In the genomic region with DNA sequence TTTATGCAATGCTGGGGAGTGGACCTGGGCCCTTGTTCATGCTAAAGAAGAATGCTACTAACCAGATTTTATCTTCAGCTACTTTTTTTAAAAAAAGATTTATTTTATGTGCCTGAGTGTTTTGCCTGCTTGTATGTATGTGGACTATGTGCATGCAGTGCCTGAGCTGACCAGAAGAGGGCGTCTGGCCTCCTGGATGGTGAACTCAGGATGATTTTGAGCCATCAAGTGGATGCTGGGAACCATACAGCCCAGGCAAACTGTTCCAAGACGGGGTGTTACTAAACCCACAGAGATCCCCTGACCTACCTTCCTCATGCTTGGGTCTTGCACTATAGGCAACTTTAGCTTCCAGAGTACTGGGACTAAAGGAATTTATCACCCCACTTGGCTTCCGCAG, we compare ENCODE assay signal across 12 mouse cellular contexts. TPM values are rescaled to one million over a fixed set of nuclear protein-coding genes. Genes with fewer than 3 reads are reported as not detected.
A peak's percentile ranks its signal among the peaks of the same experiment; 100 is the strongest.
DNase-seq lines count a peak whose midpoint lies in the region; ATAC-seq and TF ChIP-seq lines count a peak whose summit lies in the region.
"Had no signal": no experiment of that assay in that cellular context is flagged by ENCODE, and none has a peak within 500 bp of the region (broad histone marks: within the 10 kb centered on the region; RNA-seq: fewer than 3 reads in every experiment).

No protein-coding gene starts in this region.

- peak; percentile 50 to 64 for DNase-seq in kidney, postnatal 4 days
- peak; percentile 88 for DNase-seq in ZHBTc4 (ENCODE audit: low read depth, low spot score)
- DNase-seq in forebrain, embryonic 10.5 days (ENCODE audit: extremely low spot score, low spot score): no peak
- no peak for DNase-seq in urinary bladder, postnatal 14 days (ENCODE audit: low spot score)
- DNase-seq in layer of hippocampus, adult 9-10 months (ENCODE audit: low spot score): no peak
- DNase-seq: adrenal gland, adult 2 months had no signal

- H3K4me3 ChIP-seq in kidney, embryonic 14.5 days (ENCODE audit: low read length): no peak overlapping the region
- H3K4me3 ChIP-seq in E14TG2a.4 (replicated peaks; ENCODE audit: low read length): no peak overlapping the region
- no peak overlapping the region for H3K4me3 ChIP-seq in forebrain, embryonic 10.5 days
- H3K4me3 ChIP-seq: hindbrain, embryonic 15.5 days had no signal

- H3K9ac ChIP-seq in kidney, embryonic 14.5 days (ENCODE audit: low read depth, low read length): no peak overlapping the region
- H3K9ac ChIP-seq: hindbrain, embryonic 15.5 days had no signal

- no peaks in the 10 kb centered on the region for H3K27me3 ChIP-seq in kidney, embryonic 14.5 days (ENCODE audit: control insufficient read depth, insufficient read depth, low read length)
- H3K27me3 ChIP-seq in E14TG2a.4 (ENCODE audit: insufficient read depth, low read length): 0 out of 2 replicates have a peak, but pooled peaks cover 2% of the 10 kb centered on the region
- peaks cover 28% of the 10 kb centered on the region for H3K27me3 ChIP-seq in forebrain, embryonic 10.5 days (ENCODE audit: poor library complexity, severe bottlenecking)
- H3K27me3 ChIP-seq: hindbrain, embryonic 15.5 days had no signal

- H3K27ac ChIP-seq in kidney, embryonic 14.5 days (ENCODE audit: low read depth, low read length): no peak overlapping the region
- no peak overlapping the region for H3K27ac ChIP-seq in forebrain, embryonic 10.5 days
- H3K27ac ChIP-seq: hindbrain, embryonic 15.5 days had no signal

- ATAC-seq in kidney, embryonic 14.5 days (ENCODE audit: low FRiP score, low TSS enrichment): no peak
- peak; percentile 66; the same call in 1 of the 2 replicates for ATAC-seq in megakaryocyte progenitor cell, adult 5-6 weeks (replicated peaks; ENCODE audit: poor library complexity)

- H3K9me3 ChIP-seq in kidney, embryonic 14.5 days (ENCODE audit: control insufficient read depth, low read length): no peaks in the 10 kb centered on the region
- no peaks in the 10 kb centered on the region for H3K9me3 ChIP-seq in E14TG2a.4 (ENCODE audit: low read length)
- no peaks in the 10 kb centered on the region for H3K9me3 ChIP-seq in forebrain, embryonic 10.5 days
- H3K9me3 ChIP-seq: hindbrain, embryonic 15.5 days had no signal

- no peak overlapping the region for H3K4me2 ChIP-seq in kidney, embryonic 14.5 days (replicated peaks; ENCODE audit: low read depth, low read length)
- H3K4me2 ChIP-seq: hindbrain, embryonic 15.5 days had no signal

- peak; percentile 95 for TF ChIP-seq CTCF in E14TG2a.4 (conservative IDR thresholded peaks at IDR 0.05; ENCODE audit: low read length)

- H3K4me1 ChIP-seq in kidney, embryonic 14.5 days (ENCODE audit: control insufficient read depth, insufficient read depth, low read length): 0 out of 2 replicates have a peak, but pooled peaks cover 6% of the 10 kb centered on the region
- peaks cover 41% of the 10 kb centered on the region for H3K4me1 ChIP-seq in E14TG2a.4 (replicated peaks; ENCODE audit: low read depth, low read length)
- 0 out of 2 replicates have a peak, but pooled peaks cover 3% of the 10 kb centered on the region for H3K4me1 ChIP-seq in forebrain, embryonic 10.5 days
- H3K4me1 ChIP-seq: hindbrain, embryonic 15.5 days had no signal

- no peaks in the 10 kb centered on the region for H3K36me3 ChIP-seq in kidney, embryonic 14.5 days (ENCODE audit: control insufficient read depth, insufficient read depth, low read length)
- H3K36me3 ChIP-seq in E14TG2a.4 (ENCODE audit: insufficient read depth, low read length): no peaks in the 10 kb centered on the region
- no peaks in the 10 kb centered on the region for H3K36me3 ChIP-seq in forebrain, embryonic 10.5 days (replicated peaks)
- H3K36me3 ChIP-seq: hindbrain, embryonic 15.5 days had no signal

- WGBS in kidney, embryonic 14.5 days: 64% methylated on average over 3 of the region's 3 CpGs
- 58% methylated on average over 3 of the region's 3 CpGs for WGBS in forebrain, embryonic 10.5 days

RNA-seq across cellular contexts. Expression of gene Taf8, which starts 26.4 kb away (rescaled TPM):
- 24.9 and 28.9 TPM in 2 replicates for polyA plus RNA-seq in kidney, embryonic 14.5 days (2014; fragmentation: Nextera tagmentation; extraction: Ambion mirVana)
- total RNA-seq in megakaryocyte progenitor cell, adult 5-6 weeks (2015): 14.7 and 19.1 TPM in 2 replicates
- 32.1 and 33.4 TPM in 2 replicates for total RNA-seq in megakaryocyte progenitor cell, adult 5-6 weeks (2017)
- polyA plus RNA-seq in forebrain, embryonic 10.5 days (2016; fragmentation: Nextera tagmentation; extraction: Ambion mirVana): 32.5 and 33.3 TPM in 2 replicates

RNA-seq across cellular contexts. Expression of gene Ccnd3, which starts 29.1 kb away (rescaled TPM):
- polyA plus RNA-seq in kidney, embryonic 14.5 days (2014; fragmentation: Nextera tagmentation; extraction: Ambion mirVana): 257 and 276 TPM in 2 replicates
- total RNA-seq in megakaryocyte progenitor cell, adult 5-6 weeks (2015): 95.3 and 100 TPM in 2 replicates
- 51.4 and 53.8 TPM in 2 replicates for total RNA-seq in megakaryocyte progenitor cell, adult 5-6 weeks (2017)
- 296 and 313 TPM in 2 replicates for polyA plus RNA-seq in forebrain, embryonic 10.5 days (2016; fragmentation: Nextera tagmentation; extraction: Ambion mirVana)

RNA-seq across cellular contexts. Expression of gene 1700001C19Rik, which starts 38.5 kb away (rescaled TPM):
- 0.39 TPM in 1 of 2 replicates, not detected in the other for polyA plus RNA-seq in kidney, embryonic 14.5 days (2014; fragmentation: Nextera tagmentation; extraction: Ambion mirVana)
- total RNA-seq in megakaryocyte progenitor cell, adult 5-6 weeks (2015): 0.12 and 0.27 TPM in 2 replicates
- 0.33 and 0.95 TPM in 2 replicates for total RNA-seq in megakaryocyte progenitor cell, adult 5-6 weeks (2017)
- 0.27 TPM in 1 of 2 replicates, not detected in the other for polyA plus RNA-seq in forebrain, embryonic 10.5 days (2016; fragmentation: Nextera tagmentation; extraction: Ambion mirVana)
- total RNA-seq: adrenal gland, adult 2 months; layer of hippocampus, postnatal 25 days; megakaryocyte, adult 5-6 weeks had no signal

RNA-seq across cellular contexts. Expression of gene AI661453, which starts 39.3 kb away (rescaled TPM):
- polyA plus RNA-seq in kidney, embryonic 14.5 days (2014; fragmentation: Nextera tagmentation; extraction: Ambion mirVana): 1.6 and 2.1 TPM in 2 replicates
- 1.6 and 2.3 TPM in 2 replicates for total RNA-seq in megakaryocyte progenitor cell, adult 5-6 weeks (2015)
- 0.29 and 0.71 TPM in 2 replicates for total RNA-seq in megakaryocyte progenitor cell, adult 5-6 weeks (2017)
- polyA plus RNA-seq in forebrain, embryonic 10.5 days (2016; fragmentation: Nextera tagmentation; extraction: Ambion mirVana): 0.22 and 0.37 TPM in 2 replicates

Comparison
In these comparisons a context has a peak if more than half of its experiments do, and no peak if none do; other contexts are left out.
1. DNase-seq: peak in kidney, postnatal 4 days (2 of 2) and ZHBTc4 (single experiment); none in forebrain, embryonic 10.5 days (single experiment), urinary bladder, postnatal 14 days (single experiment) and layer of hippocampus, adult 9-10 months (single experiment).